Mouse (Mus musculus) 416B (cell line): ENCODE measurements around the gene BC035044.
A peak's percentile ranks its signal among the peaks of the same experiment; 100 is the strongest.
"Not testable (repeated sequence)": the region's sequence is repeated elsewhere in the genome, so short reads cannot be mapped to it uniquely, and the experiment has no call there.

Experiments used
- DNase-seq: peaks from one replicate; pipeline ENCODE4 v3.0.0; 2011; ENCODE audit warnings: low read depth

BC035044 gene

GRCm38 (mm10) chr6:128890948-128891355, at the start of gene BC035044:
BC035044 (minus strand) TSS chr6:128891126.
- peak; percentile 62 for DNase-seq

GRCm38 (mm10) chr6:128935889-128936665, 45.2 kb upstream of the BC035044 start:
- DNase-seq, result not testable (repeated sequence)

DNA sequence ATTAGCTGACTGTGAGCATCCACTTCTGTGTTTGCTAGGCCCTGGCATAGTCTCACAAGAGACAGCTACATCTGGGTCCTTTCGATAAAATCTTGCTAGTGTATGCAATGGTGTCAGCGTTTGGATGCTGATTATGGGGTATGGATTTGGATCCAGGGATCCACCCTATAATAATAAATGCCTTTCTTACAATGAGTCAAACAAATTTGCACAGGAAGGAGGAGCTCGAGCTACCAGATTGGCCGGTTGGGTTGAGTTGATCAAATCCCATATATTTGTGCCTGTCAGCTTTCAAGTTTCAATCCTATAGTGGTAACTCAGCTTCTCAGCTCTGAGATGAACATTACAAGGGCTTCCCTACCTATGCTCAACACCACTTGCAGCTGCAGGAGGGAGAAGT, 43.2 kb upstream of the BC035044 start, which contains the start of gene Clec2g:
Gene Clec2g, plus strand, starts transcription at position 301 of the 400 bp plus-strand sequence.
- not testable (repeated sequence) for DNase-seq

DNA sequence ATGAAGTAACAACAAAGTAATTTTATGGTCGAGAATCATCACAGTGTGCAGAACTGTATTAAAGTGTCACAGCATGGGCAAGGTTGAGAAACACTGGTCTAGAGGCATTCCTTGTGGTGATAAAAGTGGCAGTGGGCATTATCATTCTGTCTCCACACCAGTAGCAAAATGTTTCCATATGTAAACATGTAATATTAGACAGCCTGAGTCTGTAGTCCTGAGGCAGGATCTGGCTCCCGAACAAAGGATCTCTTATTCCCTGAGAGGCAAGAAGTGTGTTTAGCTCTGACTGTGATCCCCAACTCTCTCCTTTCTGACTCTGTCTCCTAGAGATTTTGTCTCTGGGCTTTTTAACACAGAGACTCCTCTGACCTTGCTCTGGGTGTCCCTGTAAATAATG, 42.1 kb upstream of the BC035044 start:
- peak; percentile 12 for DNase-seq

DNA sequence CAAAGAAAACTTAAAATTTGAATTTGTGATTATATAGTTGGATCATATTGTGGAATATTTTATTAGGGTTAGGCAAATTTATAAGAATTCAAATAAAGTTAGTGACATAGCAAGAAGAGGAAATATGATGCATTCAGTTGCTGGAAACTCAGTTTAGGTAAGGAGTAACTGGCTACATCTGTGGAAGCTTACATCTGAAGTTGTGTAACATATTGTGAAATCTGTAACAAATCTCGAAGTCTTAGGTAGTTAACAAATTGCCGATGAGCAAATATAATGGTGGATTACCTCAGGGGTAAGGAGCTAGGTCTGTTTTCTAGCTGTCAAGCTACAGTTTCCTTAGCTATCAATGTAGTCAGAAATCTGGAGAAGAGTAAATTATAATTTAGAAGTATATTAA, 26.4 kb upstream of the BC035044 start:
- DNase-seq, result peak; percentile 26

DNA sequence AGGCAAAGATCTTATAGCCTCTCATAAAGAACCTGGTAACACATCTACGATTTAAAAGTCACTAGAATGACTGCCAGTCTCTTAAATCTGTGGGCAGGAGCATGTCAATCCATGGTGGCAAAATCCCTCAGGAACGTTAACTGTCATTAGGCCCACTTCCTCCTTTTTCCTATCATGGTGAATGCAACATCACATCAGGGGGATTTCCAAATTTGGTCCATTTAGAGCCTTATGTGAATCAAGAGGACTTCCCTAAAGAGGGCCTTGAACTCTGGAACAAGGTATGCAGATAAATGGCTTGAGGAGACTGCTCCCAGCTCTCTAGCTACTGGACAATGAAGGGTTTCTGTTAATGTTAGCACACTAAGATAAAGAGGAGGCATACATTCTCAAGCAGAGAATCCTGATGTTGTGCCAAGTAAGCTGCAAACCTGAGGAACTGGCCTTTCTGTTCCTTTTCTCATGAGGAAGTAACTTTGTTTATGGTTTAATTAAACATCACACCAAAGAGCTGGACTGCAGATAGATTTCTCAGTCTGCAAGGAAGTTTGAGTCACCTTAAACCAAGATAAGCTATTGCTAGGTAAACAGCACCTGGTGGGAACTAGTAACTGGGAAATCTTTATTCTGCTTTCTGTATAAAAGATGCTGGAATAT, 22.8 kb upstream of the BC035044 start:
- DNase-seq, result peak; percentile 18

DNA sequence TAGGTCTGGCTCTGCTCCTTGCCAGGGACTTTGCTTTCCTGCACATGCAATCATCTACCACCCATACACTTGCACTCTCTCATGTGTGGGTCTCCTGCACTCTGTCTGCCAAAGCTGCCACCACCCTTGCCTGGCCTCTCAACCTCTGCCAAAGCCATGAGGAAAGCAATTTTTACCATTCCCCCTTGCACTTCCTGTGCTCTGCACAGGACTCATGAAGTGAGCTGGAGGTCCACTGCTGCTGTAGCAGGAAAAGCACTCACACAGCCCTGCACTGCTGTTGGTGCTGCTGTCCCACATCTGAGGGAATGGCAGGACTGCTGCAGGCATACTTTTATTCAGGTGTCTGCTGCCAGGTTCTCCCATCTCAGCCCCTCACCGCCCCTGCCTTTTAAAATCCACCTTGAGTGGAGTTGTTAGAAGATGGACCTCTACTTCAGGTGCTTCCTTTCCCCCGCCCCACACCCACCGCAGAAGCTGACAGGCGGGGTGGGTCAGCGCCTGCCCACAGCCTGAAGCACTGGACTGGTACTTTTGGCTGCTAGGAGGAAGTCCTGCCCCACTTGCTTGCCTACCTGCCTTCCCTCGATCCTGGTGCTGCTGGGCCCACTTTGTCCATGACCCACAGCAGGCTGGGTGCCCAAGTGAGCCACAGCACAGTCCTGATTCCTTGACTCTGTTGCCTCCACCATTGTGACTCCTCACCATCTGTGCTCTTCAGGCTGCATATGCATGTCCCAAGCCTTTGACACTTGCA, 10.0 kb upstream of the BC035044 start:
- DNase-seq, result not testable (repeated sequence)

- no peak for DNase-seq
Measured at GRCm38 (mm10) chr6:128900044-128900443, 9.1 kb upstream of the BC035044 start.

- no peak for DNase-seq
Measured at GRCm38 (mm10) chr6:128895404-128896001, 4.6 kb upstream of the BC035044 start.

- DNase-seq, result peak; percentile 95
Measured at GRCm38 (mm10) chr6:128888834-128889233, 2.1 kb downstream of the BC035044 start.

GRCm38 (mm10) chr6:128887091-128887790, 3.7 kb downstream of the BC035044 start, which contains the start of gene Clec2i:
Clec2i (plus strand) TSS chr6:128887588.
- DNase-seq, result peak; percentile 21

GRCm38 (mm10) chr6:128871910-128872610, 18.9 kb downstream of the BC035044 start:
- no peak for DNase-seq

- DNase-seq, result no peak
Measured at GRCm38 (mm10) chr6:128868861-128869260, 22.1 kb downstream of the BC035044 start.

DNA sequence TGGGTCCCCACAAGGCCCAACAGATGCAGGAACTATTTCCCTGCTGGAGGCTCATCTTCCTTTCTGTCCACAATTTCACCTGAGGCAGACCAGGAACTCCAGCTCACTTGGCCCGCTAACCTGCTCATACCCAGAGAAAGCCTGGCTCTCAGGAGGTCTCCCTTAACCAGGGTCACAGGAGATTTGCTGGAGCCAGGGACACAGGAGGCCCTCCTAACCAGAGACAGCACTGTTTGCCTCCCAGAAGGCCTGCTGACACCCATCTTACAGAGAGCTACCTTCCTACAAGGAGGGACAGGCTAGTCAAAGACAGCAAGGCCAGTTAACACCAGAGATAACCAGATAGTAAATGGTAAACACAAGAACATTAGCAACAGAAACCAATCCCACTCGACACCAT, 33.0 kb downstream of the BC035044 start:
- DNase-seq, result no peak

- DNase-seq, result peak; percentile 97
Measured at GRCm38 (mm10) chr6:128856250-128856649, 34.7 kb downstream of the BC035044 start.

DNA sequence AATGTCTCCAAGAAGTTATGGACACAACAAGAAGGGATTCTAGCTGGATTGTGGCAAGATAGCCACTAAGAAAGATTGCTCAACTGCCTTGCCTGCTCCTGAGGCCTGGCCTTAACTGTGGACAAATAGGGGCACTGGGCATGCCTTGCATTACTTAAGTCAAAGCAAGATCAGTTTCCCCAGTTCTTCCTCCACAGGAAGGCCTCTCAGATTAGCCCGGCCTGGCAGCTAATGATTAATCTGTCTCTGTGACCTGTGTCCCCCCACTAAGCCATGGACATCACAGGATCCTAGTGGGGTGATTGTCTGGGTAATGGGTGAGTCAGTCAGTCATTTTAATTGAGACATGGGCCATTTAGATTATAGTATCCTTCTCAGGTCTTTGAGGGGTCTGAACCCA, 35.4 kb downstream of the BC035044 start:
- peak; percentile 83 for DNase-seq

DNA sequence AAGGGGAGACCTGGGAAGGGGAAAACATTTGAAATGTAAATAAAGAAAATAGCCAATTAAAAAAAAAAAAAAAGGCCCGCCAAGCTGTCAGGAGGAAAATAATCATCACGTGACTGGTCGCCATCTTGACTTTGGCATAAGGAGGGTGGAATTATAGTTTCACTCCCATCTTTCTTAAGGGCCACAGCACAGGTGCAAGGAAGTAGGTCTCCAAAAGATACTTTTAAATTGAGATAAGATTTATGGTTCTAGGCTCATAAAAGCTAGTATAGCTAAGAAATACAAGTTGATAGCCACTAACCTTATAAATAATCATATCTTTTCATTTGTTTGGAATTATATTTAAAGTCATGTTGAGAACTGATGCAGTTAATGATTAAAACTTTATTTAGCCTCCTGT, 36.0 kb downstream of the BC035044 start:
- DNase-seq, result no peak

- DNase-seq, result peak; percentile 82
Measured at GRCm38 (mm10) chr6:128854024-128854820, 36.7 kb downstream of the BC035044 start.

- no peak for DNase-seq
Measured at GRCm38 (mm10) chr6:128852766-128853165, 38.2 kb downstream of the BC035044 start.

- DNase-seq, result peak; percentile 68
Measured at GRCm38 (mm10) chr6:128851151-128851550, 39.8 kb downstream of the BC035044 start.
